Mouse (Mus musculus): Measurements from ENCODE around the gene RPS10-NUDT3. TPM values are rescaled to one million over a fixed set of nuclear protein-coding genes. Genes with fewer than 3 reads are reported as not detected.

RPS10-NUDT3 gene
- polyA plus RNA-seq, 1 experiment from 2014 or later, result not detected

GRCm38 (mm10) chr17:27534718-27535117 is 100.3 kb downstream of the RPS10-NUDT3 start:
- WGBS, result 4% methylated on average over 10 of the region's 10 CpGs
- peaks cover 2% of the 10 kb centered on the region; the same call in 1 of the 2 replicates for H3K4me1 ChIP-seq
- peak; percentile 31; the same call in 1 of the 2 replicates for ATAC-seq (ENCODE audit: insufficient read depth, low FRiP score, low read depth)
- no peak overlapping the region for H3K4me2 ChIP-seq
- H3K27ac ChIP-seq, result no peak overlapping the region
- no peak overlapping the region for H3K9ac ChIP-seq
- no peak overlapping the region for H3K4me3 ChIP-seq (replicated peaks)
- no peaks in the 10 kb centered on the region for H3K27me3 ChIP-seq (replicated peaks)
- H3K9me3 ChIP-seq, result no peaks in the 10 kb centered on the region
- H3K36me3 ChIP-seq, result no peaks in the 10 kb centered on the region

GRCm38 (mm10) chr17:27533354-27533753 is 101.7 kb downstream of the RPS10-NUDT3 start:
- H3K27me3 ChIP-seq (replicated peaks), result no peaks in the 10 kb centered on the region
- 89% methylated on average over 3 of the region's 3 CpGs for WGBS
- no peaks in the 10 kb centered on the region for H3K9me3 ChIP-seq
- no peak overlapping the region for H3K9ac ChIP-seq
- H3K4me1 ChIP-seq, result peaks cover 2% of the 10 kb centered on the region; the same call in 1 of the 2 replicates
- ATAC-seq (ENCODE audit: insufficient read depth, low FRiP score, low read depth), result no peak
- no peaks in the 10 kb centered on the region for H3K36me3 ChIP-seq
- H3K27ac ChIP-seq, result no peak overlapping the region
- H3K4me2 ChIP-seq, result no peak overlapping the region
- no peak overlapping the region for H3K4me3 ChIP-seq (replicated peaks)

- H3K4me3 ChIP-seq (replicated peaks), result no peak overlapping the region
- H3K27ac ChIP-seq, result no peak overlapping the region
- H3K9ac ChIP-seq, result no peak overlapping the region
- no peaks in the 10 kb centered on the region for H3K9me3 ChIP-seq
- WGBS, result 85% methylated on average over 8 of the region's 8 CpGs
- no peaks in the 10 kb centered on the region for H3K27me3 ChIP-seq (replicated peaks)
- no peaks in the 10 kb centered on the region for H3K36me3 ChIP-seq
- peaks cover 2% of the 10 kb centered on the region; the same call in 1 of the 2 replicates for H3K4me1 ChIP-seq
- no peak for ATAC-seq (ENCODE audit: insufficient read depth, low FRiP score, low read depth)
- no peak overlapping the region for H3K4me2 ChIP-seq
Observed at GRCm38 (mm10) chr17:27532095-27532494, 102.9 kb downstream of the RPS10-NUDT3 start.

Other genes with a start within 250 kb of the RPS10-NUDT3 start
- 0.15 and 0.35 TPM in 2 replicates for gene Grm4, start 113.8 kb downstream of the RPS10-NUDT3 start, polyA plus RNA-seq (2015; fragmentation: Nextera tagmentation; extraction: Ambion mirVana)
- 193 and 215 TPM in 2 replicates for gene Hmga1, start 78.7 kb downstream of the RPS10-NUDT3 start, polyA plus RNA-seq (2015; fragmentation: Nextera tagmentation; extraction: Ambion mirVana)
- gene AI413582, start 69.5 kb downstream of the RPS10-NUDT3 start, polyA plus RNA-seq (2015; fragmentation: Nextera tagmentation; extraction: Ambion mirVana), result 23.6 and 33.1 TPM in 2 replicates
- gene Nudt3, start 11.7 kb downstream of the RPS10-NUDT3 start, polyA plus RNA-seq (2015; fragmentation: Nextera tagmentation; extraction: Ambion mirVana), result 78.6 and 79.3 TPM in 2 replicates
- 933 and 955 TPM in 2 replicates for gene Rps10, start 1.4 kb upstream of the RPS10-NUDT3 start, polyA plus RNA-seq (2015; fragmentation: Nextera tagmentation; extraction: Ambion mirVana)
- gene Pacsin1, start 20.3 kb upstream of the RPS10-NUDT3 start, polyA plus RNA-seq (2015; fragmentation: Nextera tagmentation; extraction: Ambion mirVana), result 1.9 TPM in 2 replicates
- 18.9 and 22.8 TPM in 2 replicates for gene Spdef, start 93.7 kb upstream of the RPS10-NUDT3 start, polyA plus RNA-seq (2015; fragmentation: Nextera tagmentation; extraction: Ambion mirVana)
- 20.0 and 23.1 TPM in 2 replicates for gene D17Wsu92e, start 185.4 kb upstream of the RPS10-NUDT3 start, polyA plus RNA-seq (2015; fragmentation: Nextera tagmentation; extraction: Ambion mirVana)
- 247 and 276 TPM in 2 replicates for gene Snrpc, start 202.9 kb upstream of the RPS10-NUDT3 start, polyA plus RNA-seq (2015; fragmentation: Nextera tagmentation; extraction: Ambion mirVana)
- 3.8 and 5.3 TPM in 2 replicates for gene Uhrf1bp1, start 221.2 kb upstream of the RPS10-NUDT3 start, polyA plus RNA-seq (2015; fragmentation: Nextera tagmentation; extraction: Ambion mirVana)